Mouse (Mus musculus) stomach, embryonic 14.5 days (tissue): ENCODE measurements at regions not wholly inside any gene's neighbourhood (a gene's known extent, or its start where the extent isn't known, plus 50 kb on each side); places are given as distances from the start of the nearest gene placed in this dataset.

Experiments used
- ATAC-seq: fragments of 200-750 bp; cut with Nextera tagmentation; 2 replicates; pipeline ENCODE4 v1.8.0; 2017; ENCODE audit warnings: low read depth, moderate TSS enrichment; ENCODE audit not compliant: insufficient number of reproducible peaks, insufficient read depth, low FRiP score
- H3K27ac ChIP-seq: fragments of 300-500 bp; sonication (generic); 2 replicates; pipeline ENCODE4 v1.5.1; 2014; ENCODE audit warnings: mild to moderate bottlenecking, low read length, moderate library complexity, mixed read lengths
- H3K27me3 ChIP-seq: fragments of 300-500 bp; sonication (generic); 2 replicates; pipeline ENCODE4 v1.6.1; 2014; ENCODE audit warnings: low read length, control low read depth, mixed read lengths; ENCODE audit not compliant: control insufficient read depth, insufficient read depth
- H3K36me3 ChIP-seq: fragments of 300-500 bp; sonication (generic); 2 replicates; pipeline ENCODE4 v1.6.1; 2014; ENCODE audit warnings: mild to moderate bottlenecking, control low read depth, low read length, moderate library complexity, mixed read lengths; ENCODE audit not compliant: control insufficient read depth, insufficient read depth
- H3K4me1 ChIP-seq: fragments of 300-500 bp; sonication (generic); 2 replicates; pipeline ENCODE4 v1.6.1; 2014; ENCODE audit warnings: low read length, control low read depth, mixed read lengths; ENCODE audit not compliant: control insufficient read depth, insufficient read depth
- H3K4me2 ChIP-seq: fragments of 300-500 bp; sonication (generic); replicated peaks from 2 replicates; pipeline ENCODE4 v1.6.1; 2014; ENCODE audit warnings: low read depth, low read length, control low read depth
- H3K4me3 ChIP-seq: fragments of 300-500 bp; sonication (generic); 2 replicates; pipeline ENCODE4 v1.5.1; 2014; ENCODE audit warnings: low read depth, low read length, control low read depth
- H3K9ac ChIP-seq: fragments of 300-500 bp; sonication (generic); replicated peaks from 2 replicates; pipeline ENCODE4 v1.6.1; 2014; ENCODE audit warnings: low read depth, mild to moderate bottlenecking, control low read depth, low read length, moderate library complexity, mixed read lengths
- H3K9me3 ChIP-seq: fragments of 300-500 bp; sonication (generic); 2 replicates; pipeline ENCODE4 v1.6.1; 2016; ENCODE audit warnings: low read depth, low read length, control low read depth; ENCODE audit not compliant: control insufficient read depth
- WGBS: fragments of 180-500 bp; shearing (Covaris S2); extraction: QIAGEN DNeasy Blood & Tissue Kit; methylation state at CpG from one replicate; pipeline ENCODE4 v1.1.7; 2014; 5-methylcytosine and 5-hydroxymethylcytosine counted together

GRCm38 (mm10) chr13:102591803-102592537, 101.4 kb upstream of the Cd180 start:
- Histone ChIP-seq H3K9ac (no peak overlapping the region), H3K27ac (no peak overlapping the region), H3K9me3 (no peaks in the 10 kb centered on the region), H3K4me2 (no peak overlapping the region), H3K4me1 (peaks cover 32% of the 10 kb centered on the region), H3K27me3 (no peaks in the 10 kb centered on the region), H3K4me3 (no peak overlapping the region), H3K36me3 (no peaks in the 10 kb centered on the region)
- ATAC-seq, result no peak
- 67% methylated on average over 4 of the region's 4 CpGs for WGBS

GRCm38 (mm10) chr13:102593405-102594200, 99.8 kb upstream of the Cd180 start:
- no peaks in the 10 kb centered on the region for H3K9me3 ChIP-seq
- no peak overlapping the region for H3K9ac ChIP-seq
- H3K27me3 ChIP-seq, result no peaks in the 10 kb centered on the region
- no peak for ATAC-seq
- peaks cover 32% of the 10 kb centered on the region for H3K4me1 ChIP-seq
- WGBS, result 89% methylated on average over 12 of the region's 12 CpGs
- H3K4me2 ChIP-seq, result no peak overlapping the region
- no peak overlapping the region for H3K27ac ChIP-seq
- H3K36me3 ChIP-seq, result no peaks in the 10 kb centered on the region
- no peak overlapping the region for H3K4me3 ChIP-seq

GRCm38 (mm10) chr13:102594201-102594600, 99.2 kb upstream of the Cd180 start:
- Histone ChIP-seq H3K27ac (no peak overlapping the region), H3K36me3 (no peaks in the 10 kb centered on the region), H3K4me1 (peaks cover 28% of the 10 kb centered on the region), H3K4me2 (no peak overlapping the region), H3K27me3 (no peaks in the 10 kb centered on the region), H3K4me3 (no peak overlapping the region), H3K9ac (no peak overlapping the region), H3K9me3 (no peaks in the 10 kb centered on the region)
- no peak for ATAC-seq
- whole genome bisulfite sequencing, result 85% methylated on average over 3 of the region's 3 CpGs

- H3K27me3 ChIP-seq, result no peaks in the 10 kb centered on the region
- H3K4me2 ChIP-seq, result no peak overlapping the region
- no peak for ATAC-seq
- H3K4me1 ChIP-seq, result peaks cover 20% of the 10 kb centered on the region
- H3K27ac ChIP-seq, result no peak overlapping the region
- no peak overlapping the region for H3K4me3 ChIP-seq
- H3K36me3 ChIP-seq, result no peaks in the 10 kb centered on the region
- H3K9me3 ChIP-seq, result no peaks in the 10 kb centered on the region
- WGBS, result 77% methylated on average over 5 of the region's 5 CpGs
- no peak overlapping the region for H3K9ac ChIP-seq
These were observed 97.8 kb upstream of the Cd180 start for GRCm38 (mm10) chr13:102595602-102596001.

- WGBS, result 80% methylated on average over 2 of the region's 2 CpGs
These were observed 97.3 kb upstream of the Cd180 start for GRCm38 (mm10) chr13:102596101-102596500.

GRCm38 (mm10) chr13:102598181-102598580, 95.2 kb upstream of the Cd180 start:
- no peaks in the 10 kb centered on the region for H3K27me3 ChIP-seq
- H3K4me2 ChIP-seq, result no peak overlapping the region
- 0 out of 2 replicates have a peak, but pooled peaks cover 4% of the 10 kb centered on the region for H3K4me1 ChIP-seq
- no peak overlapping the region for H3K9ac ChIP-seq
- ATAC-seq, result no peak
- no peaks in the 10 kb centered on the region for H3K9me3 ChIP-seq
- no peak overlapping the region for H3K27ac ChIP-seq
- no peaks in the 10 kb centered on the region for H3K36me3 ChIP-seq
- 86% methylated on average over 5 of the region's 5 CpGs for WGBS
- H3K4me3 ChIP-seq, result no peak overlapping the region

More at GRCm38 (mm10) chr13:102596101-102596500, 97.3 kb upstream of the Cd180 start:
- no peaks in the 10 kb centered on the region for H3K36me3 ChIP-seq
- H3K27ac ChIP-seq, result no peak overlapping the region
- no peak overlapping the region for H3K9ac ChIP-seq
- ATAC-seq, result no peak
- no peak overlapping the region for H3K4me2 ChIP-seq
- no peaks in the 10 kb centered on the region for H3K27me3 ChIP-seq
- peaks cover 15% of the 10 kb centered on the region for H3K4me1 ChIP-seq
- no peaks in the 10 kb centered on the region for H3K9me3 ChIP-seq
- no peak overlapping the region for H3K4me3 ChIP-seq

- WGBS, result 30% methylated on average over 3 of the region's 3 CpGs
- H3K36me3 ChIP-seq, result no peaks in the 10 kb centered on the region
- H3K4me3 ChIP-seq, result no peak overlapping the region
- no peaks in the 10 kb centered on the region for H3K4me1 ChIP-seq
- H3K9me3 ChIP-seq, result no peaks in the 10 kb centered on the region
- H3K27me3 ChIP-seq, result no peaks in the 10 kb centered on the region
- H3K27ac ChIP-seq, result no peak overlapping the region
- no peak overlapping the region for H3K4me2 ChIP-seq
- peak; percentile 23; the same call in 1 of the 2 replicates for ATAC-seq
- no peak overlapping the region for H3K9ac ChIP-seq
These were observed 93.8 kb upstream of the Cd180 start for GRCm38 (mm10) chr13:102599602-102600001.

- H3K27me3 ChIP-seq, result no peaks in the 10 kb centered on the region
- no peaks in the 10 kb centered on the region for H3K9me3 ChIP-seq
- no peak overlapping the region for H3K9ac ChIP-seq
- no peak overlapping the region for H3K4me2 ChIP-seq
- peak overlapping the region; percentile 17; the same call in 1 of the 2 replicates for H3K27ac ChIP-seq
- ATAC-seq, result peak; percentile 18; the same call in 1 of the 2 replicates
- H3K4me3 ChIP-seq, result no peak overlapping the region
- 80% methylated on average over 4 of the region's 4 CpGs for WGBS
- H3K4me1 ChIP-seq, result no peaks in the 10 kb centered on the region
- no peaks in the 10 kb centered on the region for H3K36me3 ChIP-seq
These were observed 93.3 kb upstream of the Cd180 start for GRCm38 (mm10) chr13:102600026-102600425.
